Mouse (Mus musculus): ENCODE measurements around the gene Cdc42se2. TPM values are rescaled to one million over a fixed set of nuclear protein-coding genes. Genes with fewer than 3 reads are reported as not detected.

Cdc42se2 gene
- total RNA-seq (2023), result 52.5 and 67.1 TPM in 2 replicates

GRCm38 (mm10) chr11:54787488-54788474 is at the start of gene Cdc42se2:
TSS of gene Cdc42se2 (minus strand) at chr11:54787675.

Other genes with a start within 250 kb of the Cdc42se2 start
- 0.69 and 2.5 TPM in 2 replicates for gene Lyrm7, start 73.2 kb upstream of the Cdc42se2 start, total RNA-seq (2023)
- 86.5 and 92.4 TPM in 2 replicates for gene Hint1, start 78.7 kb upstream of the Cdc42se2 start, total RNA-seq (2023)
- gene Gpx3, start 114.8 kb upstream of the Cdc42se2 start, total RNA-seq (2023), result 6.3 and 7.1 TPM in 2 replicates
- 88.5 and 116 TPM in 2 replicates for gene Tnip1, start 175.2 kb upstream of the Cdc42se2 start, total RNA-seq (2023)
- gene Anxa6, start 245.8 kb upstream of the Cdc42se2 start, total RNA-seq (2023), result 90.1 and 100 TPM in 2 replicates